Mouse (Mus musculus) monocyte, adult 2 months (primary cell): ENCODE data around the gene Txn2.

ENCODE experiments used
- DNase-seq, 2 experiments: peaks; one replicate each; pipeline ENCODE4 v3.0.0; 2022; ENCODE audit warnings: low spot score in 2 of 2, low read depth in 1 of 2

Gene Txn2

GRCm38 (mm10) chr15:77911065-77911464, 17.7 kb downstream of the Txn2 start:
- no peak for DNase-seq

- DNase-seq = no peak
These were observed 20.9 kb downstream of the Txn2 start for GRCm38 (mm10) chr15:77907646-77908518.

DNA sequence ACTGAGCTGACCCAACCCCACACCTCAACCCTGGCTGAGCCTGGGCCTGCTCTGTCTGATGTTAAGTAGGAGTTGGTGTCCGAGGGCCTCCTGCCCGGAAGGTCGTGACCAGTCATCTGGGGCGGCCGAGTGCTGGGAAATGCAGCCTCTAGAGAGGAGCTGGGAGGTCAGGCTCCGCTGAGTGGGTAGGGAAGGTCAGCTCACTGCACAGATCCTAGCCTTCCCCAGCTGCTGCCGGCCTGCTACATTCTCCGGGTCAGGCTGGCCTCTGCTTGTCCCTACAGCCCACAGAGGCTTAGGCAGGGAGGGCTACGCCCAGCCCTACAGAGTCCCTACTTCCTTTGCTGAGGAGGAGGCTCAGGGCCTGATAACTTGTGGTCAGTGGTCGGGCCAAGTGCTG, 22.3 kb downstream of the Txn2 start:
- no peak for DNase-seq

GRCm38 (mm10) chr15:77906081-77906480, 22.7 kb downstream of the Txn2 start:
- DNase-seq = no peak

GRCm38 (mm10) chr15:77905275-77905970, 23.4 kb downstream of the Txn2 start:
- DNase-seq = no peak

- DNase-seq = no peak
These were observed 24.4 kb downstream of the Txn2 start for GRCm38 (mm10) chr15:77904363-77904892.

DNA sequence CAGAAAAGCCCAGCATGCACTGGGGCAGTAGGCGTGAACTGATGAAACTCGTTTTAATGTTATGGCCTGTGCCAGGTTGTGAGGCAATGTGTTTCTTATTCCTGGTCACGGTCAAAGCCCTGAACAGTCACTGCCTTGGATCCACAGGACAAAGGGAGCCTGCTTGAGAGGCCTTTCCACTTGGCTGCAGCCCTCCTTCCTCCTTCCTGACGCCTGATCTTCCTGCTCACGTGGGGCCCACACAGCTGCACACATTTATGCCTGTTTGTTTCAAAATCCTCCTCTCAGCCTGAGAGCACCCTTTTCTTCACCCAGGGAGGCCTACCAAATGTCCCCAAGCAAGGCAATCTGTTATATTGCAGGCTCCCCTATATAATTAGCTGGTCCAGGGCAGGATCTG, 25.6 kb downstream of the Txn2 start:
- no peak for DNase-seq

DNA sequence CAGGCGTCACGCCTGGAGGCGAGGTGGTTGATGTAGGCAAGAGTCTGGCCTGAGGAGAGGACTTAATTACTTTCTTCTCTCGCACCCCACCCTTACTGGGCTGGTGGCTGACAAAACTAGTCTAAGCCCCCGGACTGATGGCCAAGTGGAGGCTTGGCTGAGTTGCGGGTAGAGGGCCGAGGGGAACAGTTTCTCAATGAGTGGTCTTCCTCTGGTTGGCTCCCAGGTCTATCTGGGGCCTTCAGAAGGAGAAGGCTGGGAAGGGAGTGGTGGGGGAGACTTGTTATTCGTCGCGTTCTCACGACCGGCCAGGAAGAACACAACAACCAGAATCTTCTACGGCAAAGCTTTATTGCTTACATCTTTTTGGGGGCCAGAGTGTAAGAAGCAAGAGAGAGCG, 33.9 kb downstream of the Txn2 start:
- DNase-seq = no peak

- no peak for DNase-seq
These were observed 35.5 kb downstream of the Txn2 start for GRCm38 (mm10) chr15:77893292-77893691.

GRCm38 (mm10) chr15:77892420-77892819, 36.4 kb downstream of the Txn2 start:
- DNase-seq = no peak

GRCm38 (mm10) chr15:77891766-77892165, 37.0 kb downstream of the Txn2 start:
- DNase-seq = no peak

- no peak for DNase-seq
These were observed 38.9 kb downstream of the Txn2 start for GRCm38 (mm10) chr15:77889761-77890422.

GRCm38 (mm10) chr15:77888286-77888685, 40.5 kb downstream of the Txn2 start:
- no peak for DNase-seq

DNA sequence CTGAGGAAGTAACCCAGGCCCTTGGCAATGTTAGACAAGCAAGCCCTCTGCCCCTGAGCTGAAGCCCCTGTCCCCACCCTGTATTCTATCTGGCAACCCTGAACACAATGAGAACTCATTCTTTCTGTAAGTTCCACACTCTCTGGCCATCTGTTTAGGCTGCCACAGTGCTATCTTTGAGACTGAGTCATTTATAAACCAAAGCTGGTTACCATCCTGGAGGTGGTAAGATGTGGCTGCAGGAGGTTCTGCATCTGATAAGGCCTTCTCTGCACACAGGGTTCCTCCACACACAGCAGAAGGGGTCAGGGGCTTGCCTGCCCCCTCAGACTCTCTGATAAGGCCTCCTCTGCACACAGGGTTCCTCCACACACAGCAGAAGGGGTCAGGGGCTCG, 41.7 kb downstream of the Txn2 start:
- DNase-seq = no peak

GRCm38 (mm10) chr15:77886369-77887092, 42.3 kb downstream of the Txn2 start:
- no peak for DNase-seq

GRCm38 (mm10) chr15:77885945-77886344, 42.9 kb downstream of the Txn2 start:
- no peak for DNase-seq

DNA sequence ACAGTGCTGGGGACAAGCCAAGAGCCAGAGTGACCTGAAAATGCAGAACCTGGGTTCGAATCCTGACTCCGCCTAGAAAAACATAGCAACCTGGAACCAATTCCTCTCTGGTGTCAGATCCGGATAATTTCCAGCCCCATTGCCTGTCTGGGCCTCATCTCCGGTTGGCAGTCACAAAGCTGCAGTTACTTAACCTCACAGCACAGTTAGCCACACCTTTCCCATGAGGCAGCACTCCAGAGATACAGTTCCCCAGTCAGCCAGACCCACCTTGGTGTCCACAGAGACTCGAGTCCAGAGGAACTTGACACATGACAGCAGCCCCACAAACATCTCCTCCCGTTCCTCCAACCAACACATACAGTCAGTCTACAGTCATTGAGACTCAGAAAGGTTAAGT, 43.6 kb downstream of the Txn2 start:
- no peak for DNase-seq

DNA sequence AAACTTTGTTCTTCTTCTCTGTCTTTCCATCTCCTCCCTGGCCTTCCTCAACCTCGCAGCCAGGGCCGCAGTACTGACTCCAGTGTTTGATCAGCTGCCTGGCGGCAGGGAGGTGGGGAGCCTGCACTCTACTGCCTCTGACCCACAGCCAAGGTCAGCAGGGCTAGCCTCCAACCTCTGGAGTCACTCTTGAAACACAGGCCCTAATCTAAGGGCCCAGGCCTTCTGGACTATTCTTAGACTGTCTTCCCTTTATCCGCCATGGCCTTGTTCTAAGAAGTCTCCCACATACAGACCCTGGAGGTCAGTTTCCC, 45.2 kb downstream of the Txn2 start:
- DNase-seq = no peak

DNA sequence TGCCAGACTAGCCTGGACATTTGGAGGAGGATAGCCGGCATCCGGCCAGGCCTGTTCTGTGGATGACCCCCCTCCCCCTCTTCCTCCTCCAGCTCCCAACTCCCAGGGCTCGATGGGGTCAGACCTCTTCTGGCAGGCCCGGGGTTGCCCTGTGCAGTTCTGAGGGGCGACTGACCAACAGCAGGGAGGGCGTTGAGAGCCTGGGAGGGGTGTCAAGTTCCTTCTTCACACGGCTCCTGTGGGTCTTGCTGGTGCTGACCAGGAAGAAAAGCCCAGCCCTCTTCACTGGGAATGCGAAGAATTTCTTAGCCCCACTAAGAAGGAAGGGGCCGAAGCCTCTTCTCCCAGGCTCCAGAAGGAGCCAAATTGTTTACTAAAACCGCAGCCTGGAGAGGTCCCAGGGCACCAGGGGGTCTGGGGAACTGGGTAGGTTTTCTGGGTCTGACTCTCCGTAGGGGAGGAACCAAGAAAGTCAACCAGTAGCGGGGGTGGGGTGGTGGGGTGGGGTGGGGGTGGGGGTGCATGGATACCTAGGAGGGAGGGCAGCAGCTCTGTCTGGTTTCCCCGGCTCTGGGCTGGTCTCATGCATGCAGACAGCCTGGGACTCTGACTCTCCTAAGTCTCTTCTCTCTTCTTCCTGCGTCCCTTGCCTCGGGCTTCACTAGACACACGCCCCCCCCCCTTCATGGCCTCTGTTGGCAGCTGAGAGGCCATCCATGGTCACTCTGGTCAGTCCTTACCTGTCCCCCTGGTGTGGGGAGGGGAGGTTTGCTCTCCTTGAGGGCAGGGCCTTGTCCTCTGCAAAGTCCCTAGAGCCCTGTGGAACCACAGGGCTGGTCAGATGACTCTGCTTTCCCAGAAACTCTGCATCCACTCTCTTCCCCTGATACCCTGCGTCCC, 45.8 kb downstream of the Txn2 start:
- DNase-seq = no peak

DNA sequence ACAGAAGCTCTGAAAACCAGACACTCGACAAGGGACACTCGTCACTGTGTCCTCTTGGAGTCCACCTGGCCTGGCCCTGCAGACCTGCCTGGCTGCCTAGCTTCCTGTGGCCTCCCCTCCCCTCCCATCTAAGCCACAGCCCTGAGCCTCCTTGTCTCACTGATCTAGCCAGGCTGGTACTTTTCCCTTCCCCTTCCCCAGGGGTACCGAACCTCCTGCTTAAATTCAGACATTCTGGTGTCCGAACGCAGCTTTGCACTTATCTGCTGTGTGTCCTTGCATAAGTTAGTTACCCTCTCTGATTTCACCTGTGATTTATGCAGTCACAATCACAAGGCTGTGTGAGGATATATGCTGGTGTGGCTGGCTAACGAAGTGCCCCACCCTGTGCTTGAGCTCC, 46.5 kb downstream of the Txn2 start:
- no peak for DNase-seq
